Mouse (Mus musculus) intestine, embryonic 15.5 days (tissue): ENCODE measurements around the gene Taar5. TPM values are rescaled to one million over a fixed set of nuclear protein-coding genes. Genes with fewer than 3 reads are reported as not detected.

Experiments
- ATAC-seq: fragments of 200-750 bp; cut with Nextera tagmentation; 2 replicates; pipeline ENCODE4 v1.8.0; 2017; ENCODE audit warnings: moderate TSS enrichment, moderate library complexity
- H3K27ac ChIP-seq: fragments of 300-500 bp; sonication (generic); 2 replicates; pipeline ENCODE4 v1.5.1; 2015; ENCODE audit warnings: mild to moderate bottlenecking, inconsistent platforms
- H3K27me3 ChIP-seq: fragments of 300-500 bp; sonication (generic); replicated peaks from 2 replicates; pipeline ENCODE4 v1.6.1; 2015; ENCODE audit warnings: inconsistent platforms
- H3K36me3 ChIP-seq: fragments of 300-500 bp; sonication (generic); 2 replicates; pipeline ENCODE4 v1.6.1; 2015; ENCODE audit warnings: inconsistent platforms
- H3K4me1 ChIP-seq: fragments of 300-500 bp; sonication (generic); replicated peaks from 2 replicates; pipeline ENCODE4 v1.6.1; 2015; ENCODE audit warnings: inconsistent platforms
- H3K4me2 ChIP-seq: fragments of 300-500 bp; sonication (generic); replicated peaks from 2 replicates; pipeline ENCODE4 v1.6.1; 2015; ENCODE audit warnings: mild to moderate bottlenecking, inconsistent platforms
- H3K4me3 ChIP-seq: fragments of 300-500 bp; sonication (generic); replicated peaks from 2 replicates; pipeline ENCODE4 v1.5.1; 2015; ENCODE audit warnings: inconsistent platforms
- H3K9ac ChIP-seq: fragments of 300-500 bp; sonication (generic); 2 replicates; pipeline ENCODE4 v1.6.1; 2015; ENCODE audit warnings: inconsistent platforms
- H3K9me3 ChIP-seq: fragments of 300-500 bp; sonication (generic); 2 replicates; pipeline ENCODE4 v1.6.1; 2016; ENCODE audit warnings: inconsistent platforms
- WGBS: fragments of 180-500 bp; shearing (Covaris S2); methylation state at CpG from one replicate; pipeline ENCODE4 v1.1.7; 2015; 5-methylcytosine and 5-hydroxymethylcytosine counted together
- polyA plus RNA-seq: library from polyadenylated mRNA; unstranded; fragments of >200 nt; fragmentation: Nextera tagmentation; extraction: Ambion mirVana; gene quantifications from 2 replicates; pipeline ENCODE4 v1.2.1, GENCODE M21; 2015

Gene Taar5
- polyA plus RNA-seq, 1 experiment from 2014 or later, result not detected

DNA sequence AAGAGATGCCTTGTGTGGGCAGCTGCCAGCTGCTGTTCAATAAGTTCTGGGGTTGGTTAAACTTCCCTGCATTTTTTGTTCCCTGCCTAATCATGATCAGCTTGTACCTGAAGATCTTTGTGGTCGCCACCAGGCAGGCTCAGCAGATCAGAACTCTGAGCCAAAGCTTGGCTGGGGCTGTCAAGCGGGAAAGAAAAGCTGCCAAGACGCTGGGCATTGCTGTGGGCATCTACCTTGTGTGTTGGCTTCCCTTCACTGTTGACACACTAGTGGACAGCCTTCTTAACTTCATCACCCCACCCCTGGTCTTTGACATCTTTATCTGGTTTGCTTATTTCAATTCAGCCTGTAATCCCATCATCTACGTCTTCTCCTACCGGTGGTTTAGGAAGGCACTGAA lies 750 bp downstream of the Taar5 start:
- H3K9me3 ChIP-seq, result no peaks in the 10 kb centered on the region
- H3K27me3 ChIP-seq, result no peaks in the 10 kb centered on the region
- H3K4me2 ChIP-seq, result no peak overlapping the region
- H3K27ac ChIP-seq, result no peak overlapping the region
- no peaks in the 10 kb centered on the region for H3K36me3 ChIP-seq
- no peaks in the 10 kb centered on the region for H3K4me1 ChIP-seq
- WGBS, result 74% methylated on average over 5 of the region's 5 CpGs
- no peak for ATAC-seq
- no peak overlapping the region for H3K4me3 ChIP-seq
- no peak overlapping the region for H3K9ac ChIP-seq

- WGBS, result 53% methylated on average over 4 of the region's 4 CpGs
- no peak overlapping the region for H3K4me2 ChIP-seq
- no peak for ATAC-seq
- no peaks in the 10 kb centered on the region for H3K4me1 ChIP-seq
- H3K9me3 ChIP-seq, result no peaks in the 10 kb centered on the region
- H3K4me3 ChIP-seq, result no peak overlapping the region
- H3K9ac ChIP-seq, result no peak overlapping the region
- H3K36me3 ChIP-seq, result no peaks in the 10 kb centered on the region
- H3K27me3 ChIP-seq, result no peaks in the 10 kb centered on the region
- H3K27ac ChIP-seq, result no peak overlapping the region
Observed at GRCm38 (mm10) chr10:23977958-23978357, 7.5 kb downstream of the Taar5 start.

DNA sequence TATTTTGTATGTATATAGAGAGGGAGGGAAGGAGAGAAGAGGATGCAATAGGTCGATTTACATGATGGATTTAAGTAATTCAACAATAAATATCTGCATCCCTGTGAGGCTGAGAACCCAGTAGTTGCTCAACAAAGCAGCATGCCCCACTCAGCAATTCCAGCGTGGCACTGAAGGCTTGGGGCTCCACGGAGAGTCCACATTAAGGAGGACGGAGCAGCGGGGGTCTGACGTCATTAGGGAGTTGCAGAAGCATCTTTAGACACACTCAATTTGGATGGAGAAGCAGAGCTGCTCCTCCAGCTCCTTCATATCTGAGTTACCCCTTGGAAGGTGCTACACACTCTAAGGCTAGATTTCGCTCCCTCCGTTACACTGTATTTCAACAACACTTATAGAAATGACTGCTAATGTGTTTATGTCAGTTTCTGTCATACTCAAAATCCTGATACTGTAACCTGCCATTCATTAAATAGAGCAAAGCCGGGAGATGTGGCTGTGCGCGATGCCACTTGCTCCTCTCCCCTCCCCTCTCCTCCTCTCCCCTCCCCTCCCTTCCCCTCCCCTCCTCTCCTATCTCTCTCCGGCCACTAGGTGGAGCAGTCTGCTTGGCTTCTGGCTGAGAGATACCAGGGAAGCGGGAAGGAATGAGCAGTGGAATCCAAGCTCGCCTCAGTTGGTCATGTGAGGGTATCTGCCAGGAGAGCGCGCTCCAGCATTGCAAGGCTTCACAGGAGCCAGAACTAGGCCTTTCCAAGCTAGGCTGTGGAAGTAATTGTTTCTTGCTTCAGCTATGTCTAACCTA lies 8.6 kb downstream of the Taar5 start:
- 42% methylated on average over 16 of the region's 16 CpGs for WGBS
- H3K27me3 ChIP-seq, result no peaks in the 10 kb centered on the region

GRCm38 (mm10) chr10:23985546-23985945 lies 15.0 kb downstream of the Taar5 start, which contains the start of gene Taar6:
Gene Taar6, minus strand, starts transcription at chr10:23985646.
- Histone ChIP-seq H3K36me3 (no peaks in the 10 kb centered on the region), H3K27ac (no peak within 1 kb of the TSS), H3K27me3 (no peaks in the 10 kb centered on the region), H3K4me1 (no peaks in the 10 kb centered on the region), H3K4me2 (no peak within 1 kb of the TSS), H3K9ac (no peak within 1 kb of the TSS), H3K4me3 (no peak within 1 kb of the TSS), H3K9me3 (no peaks in the 10 kb centered on the region)
- ATAC-seq, result no peak
- 70% methylated on average over 8 of the region's 8 CpGs for WGBS

More for the DNA sequence above, 8.6 kb downstream of the Taar5 start:
- no peaks in the 10 kb centered on the region for H3K9me3 ChIP-seq
- H3K4me2 ChIP-seq, result no peak overlapping the region
- no peaks in the 10 kb centered on the region for H3K36me3 ChIP-seq
- H3K4me3 ChIP-seq, result no peak overlapping the region
- ATAC-seq, result peak; percentile 82
- no peaks in the 10 kb centered on the region for H3K4me1 ChIP-seq
- H3K27ac ChIP-seq, result no peak overlapping the region
- no peak overlapping the region for H3K9ac ChIP-seq

- H3K4me2 ChIP-seq, result no peak overlapping the region
- no peaks in the 10 kb centered on the region for H3K36me3 ChIP-seq
- no peaks in the 10 kb centered on the region for H3K9me3 ChIP-seq
- H3K27ac ChIP-seq, result no peak overlapping the region
- H3K4me3 ChIP-seq, result no peak overlapping the region
- ATAC-seq, result no peak
- WGBS, result 81% methylated on average over 5 of the region's 5 CpGs
- H3K9ac ChIP-seq, result no peak overlapping the region
- H3K4me1 ChIP-seq, result no peaks in the 10 kb centered on the region
- H3K27me3 ChIP-seq, result no peaks in the 10 kb centered on the region
Observed at GRCm38 (mm10) chr10:23986419-23986818, 15.9 kb downstream of the Taar5 start.

DNA sequence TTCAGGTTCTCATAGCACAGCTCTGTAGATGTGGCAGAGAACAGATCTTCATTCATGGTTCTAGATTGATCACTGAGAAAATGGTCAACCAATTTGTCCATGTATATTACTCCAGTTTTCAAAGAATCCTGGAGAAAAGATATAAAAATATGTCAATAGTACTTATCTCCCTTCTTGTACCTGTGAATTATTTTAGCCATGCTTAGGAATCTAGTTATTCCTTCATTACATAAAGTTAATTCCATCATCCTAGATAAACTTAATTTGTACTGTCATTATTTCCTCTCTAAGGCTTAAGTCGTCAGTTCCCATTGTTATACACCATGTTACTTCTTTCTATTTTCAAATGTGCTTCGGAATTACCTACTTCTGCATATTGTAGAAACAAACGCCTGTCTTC lies 22.9 kb downstream of the Taar5 start, which contains the start of gene Taar7a:
TSS of gene Taar7a (minus strand) at position 101 of the 400 bp plus-strand sequence.
- no peak for ATAC-seq
- Histone ChIP-seq H3K27ac (no peak within 1 kb of the TSS), H3K9me3 (no peaks in the 10 kb centered on the region), H3K4me3 (no peak within 1 kb of the TSS), H3K9ac (no peak within 1 kb of the TSS), H3K27me3 (no peaks in the 10 kb centered on the region), H3K4me2 (no peak within 1 kb of the TSS), H3K36me3 (no peaks in the 10 kb centered on the region), H3K4me1 (no peaks in the 10 kb centered on the region)
- WGBS, result 81% methylated on average over 3 of the region's 3 CpGs

DNA sequence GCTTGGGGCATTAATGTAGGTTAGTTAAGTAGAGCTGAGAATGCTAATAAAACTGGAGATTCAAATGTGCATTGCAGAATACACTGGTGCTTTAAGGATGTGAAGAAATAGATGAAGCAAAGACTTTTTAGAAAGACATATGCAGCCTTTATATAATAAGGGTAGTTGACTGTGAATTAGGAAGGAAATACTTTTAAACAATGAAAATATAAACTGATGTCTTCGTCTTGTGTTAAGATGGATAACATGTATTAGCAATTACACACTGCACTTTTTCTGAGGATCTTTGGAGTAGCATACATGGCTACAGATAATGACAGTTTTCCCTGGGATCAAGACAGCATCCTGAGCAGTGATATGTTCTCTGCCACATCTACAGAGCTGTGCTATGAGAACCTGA lies 29.1 kb downstream of the Taar5 start, which contains the start of gene Taar7b:
TSS of gene Taar7b (plus strand) at position 301 of the 400 bp plus-strand sequence.
- H3K4me2 ChIP-seq, result no peak within 1 kb of the TSS
- no peak within 1 kb of the TSS for H3K4me3 ChIP-seq
- no peak within 1 kb of the TSS for H3K27ac ChIP-seq
- H3K9me3 ChIP-seq, result no peaks in the 10 kb centered on the region
- H3K9ac ChIP-seq, result no peak within 1 kb of the TSS
- no peaks in the 10 kb centered on the region for H3K27me3 ChIP-seq
- no peak for ATAC-seq
- no peaks in the 10 kb centered on the region for H3K36me3 ChIP-seq
- no peaks in the 10 kb centered on the region for H3K4me1 ChIP-seq
- whole genome bisulfite sequencing, result 82% methylated on average over 1 of the region's 1 CpGs

DNA sequence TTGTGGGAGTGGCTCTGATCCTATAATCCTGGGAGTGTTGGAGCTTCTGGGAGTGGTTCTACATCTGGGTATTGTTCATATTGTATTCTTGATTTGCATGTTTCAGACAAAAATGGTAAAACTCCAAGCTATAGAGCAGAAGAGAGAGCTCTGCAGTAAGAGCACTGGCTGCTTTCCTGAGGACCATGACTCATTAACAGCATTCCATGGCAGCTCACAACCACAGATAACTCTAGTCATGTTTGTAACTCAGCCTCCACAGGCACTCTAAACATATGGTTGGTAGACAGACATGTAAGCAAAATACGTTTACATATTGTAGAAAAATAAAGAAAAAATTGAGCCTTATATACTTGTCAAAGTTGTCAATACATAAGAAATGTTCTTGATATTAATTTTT lies 35.9 kb downstream of the Taar5 start:
- Histone ChIP-seq H3K36me3 (no peaks in the 10 kb centered on the region), H3K4me1 (no peaks in the 10 kb centered on the region), H3K9ac (no peak overlapping the region), H3K27ac (no peak overlapping the region), H3K27me3 (no peaks in the 10 kb centered on the region), H3K4me2 (no peak overlapping the region), H3K4me3 (no peak overlapping the region), H3K9me3 (no peaks in the 10 kb centered on the region)
- ATAC-seq, result no peak
- WGBS, result 83% methylated on average over 1 of the region's 1 CpGs

DNA sequence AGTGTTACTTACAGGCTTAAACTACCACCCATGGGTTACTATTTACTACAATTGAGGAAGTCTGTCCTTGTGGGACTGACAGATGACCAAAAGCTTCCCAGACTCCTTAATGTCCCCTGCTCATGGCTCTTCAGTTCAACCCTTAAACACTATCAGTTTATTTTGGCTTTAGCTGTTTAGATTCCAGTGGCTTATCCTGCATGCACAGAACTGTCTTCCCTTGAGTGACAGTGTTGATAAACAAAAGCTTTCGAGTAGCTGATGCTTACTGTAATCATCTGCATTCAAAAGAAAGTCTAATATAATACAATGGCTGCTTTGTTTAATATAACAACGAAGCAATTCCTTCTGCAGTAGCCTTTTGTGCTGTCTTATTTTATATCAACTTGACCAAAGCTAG lies 36.5 kb downstream of the Taar5 start:
- 35% methylated on average over 2 of the region's 2 CpGs for WGBS
- H3K27ac ChIP-seq, result no peak overlapping the region
- H3K27me3 ChIP-seq, result no peaks in the 10 kb centered on the region
- no peak for ATAC-seq
- no peaks in the 10 kb centered on the region for H3K4me1 ChIP-seq
- no peak overlapping the region for H3K9ac ChIP-seq
- H3K9me3 ChIP-seq, result no peaks in the 10 kb centered on the region
- no peaks in the 10 kb centered on the region for H3K36me3 ChIP-seq
- H3K4me2 ChIP-seq, result no peak overlapping the region
- no peak overlapping the region for H3K4me3 ChIP-seq

DNA sequence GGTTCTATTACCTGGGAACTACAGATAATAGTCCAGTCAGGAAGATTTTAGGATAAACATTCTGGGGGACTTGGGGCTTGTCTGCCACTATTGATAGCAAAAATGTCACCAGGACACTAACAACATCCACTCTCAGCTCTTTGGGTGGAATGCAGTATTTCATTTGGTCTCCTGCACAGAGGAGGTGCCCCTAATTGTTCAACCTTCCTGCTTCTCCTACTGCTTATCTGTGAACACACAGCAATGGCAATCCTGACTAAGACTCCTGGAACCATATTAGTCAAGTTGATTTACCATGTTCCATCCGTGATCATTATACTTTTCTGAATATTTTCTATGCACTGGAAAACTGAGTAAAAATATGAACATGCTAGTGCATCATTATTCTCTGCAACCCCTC lies 37.6 kb downstream of the Taar5 start:
- Histone ChIP-seq H3K9me3 (no peaks in the 10 kb centered on the region), H3K4me1 (no peaks in the 10 kb centered on the region), H3K4me3 (no peak overlapping the region), H3K36me3 (no peaks in the 10 kb centered on the region), H3K9ac (no peak overlapping the region), H3K27me3 (no peaks in the 10 kb centered on the region), H3K27ac (no peak overlapping the region), H3K4me2 (no peak overlapping the region)
- WGBS, result 93% methylated on average over 1 of the region's 1 CpGs
- ATAC-seq, result no peak

Other genes starting within 250 kb of the Taar5 start
- gene Rps12, start 183.4 kb upstream of the Taar5 start, polyA plus RNA-seq, result 195 and 208 TPM in 2 replicates
- 15.8 and 17.0 TPM in 2 replicates for gene Slc18b1, start 173.7 kb upstream of the Taar5 start, polyA plus RNA-seq
- gene Vnn3, start 119.2 kb upstream of the Taar5 start, polyA plus RNA-seq, result 0.24 and 0.28 TPM in 2 replicates
- gene Vnn1, start 76.0 kb upstream of the Taar5 start, polyA plus RNA-seq, result 1.9 and 2.4 TPM in 2 replicates
- gene Taar1, start 50.4 kb upstream of the Taar5 start, polyA plus RNA-seq, result not detected in 2 replicates
- 0.14 and 0.21 TPM in 2 replicates for gene Taar2, start 32.1 kb upstream of the Taar5 start, polyA plus RNA-seq
- not detected in 2 replicates for gene Taar3, start 21.1 kb upstream of the Taar5 start, polyA plus RNA-seq
- gene Taar4, start 10.2 kb upstream of the Taar5 start, polyA plus RNA-seq, result not detected in 2 replicates
- gene Taar6, start 14.9 kb downstream of the Taar5 start, polyA plus RNA-seq, result not detected in 2 replicates
- gene Taar7a, start 22.8 kb downstream of the Taar5 start, polyA plus RNA-seq, result not detected in 2 replicates
- gene Taar7b, start 29.2 kb downstream of the Taar5 start, polyA plus RNA-seq, result not detected in 2 replicates
- gene Taar7d, start 56.5 kb downstream of the Taar5 start, polyA plus RNA-seq, result not detected in 2 replicates
- gene Taar7e, start 66.9 kb downstream of the Taar5 start, polyA plus RNA-seq, result not detected in 2 replicates
- not detected in 2 replicates for gene Taar7f, start 78.8 kb downstream of the Taar5 start, polyA plus RNA-seq
- not detected in 2 replicates for gene Taar8a, start 105.8 kb downstream of the Taar5 start, polyA plus RNA-seq
- gene Taar8b, start 121.6 kb downstream of the Taar5 start, polyA plus RNA-seq, result not detected in 2 replicates
- gene Taar8c, start 131.2 kb downstream of the Taar5 start, polyA plus RNA-seq, result not detected in 2 replicates
- gene Taar9, start 138.8 kb downstream of the Taar5 start, polyA plus RNA-seq, result not detected in 2 replicates
- 123 and 127 TPM in 2 replicates for gene Stx7, start 178.6 kb downstream of the Taar5 start, polyA plus RNA-seq